Mouse (Mus musculus): ENCODE data around the gene S100a1.

Gene S100a1

DNA sequence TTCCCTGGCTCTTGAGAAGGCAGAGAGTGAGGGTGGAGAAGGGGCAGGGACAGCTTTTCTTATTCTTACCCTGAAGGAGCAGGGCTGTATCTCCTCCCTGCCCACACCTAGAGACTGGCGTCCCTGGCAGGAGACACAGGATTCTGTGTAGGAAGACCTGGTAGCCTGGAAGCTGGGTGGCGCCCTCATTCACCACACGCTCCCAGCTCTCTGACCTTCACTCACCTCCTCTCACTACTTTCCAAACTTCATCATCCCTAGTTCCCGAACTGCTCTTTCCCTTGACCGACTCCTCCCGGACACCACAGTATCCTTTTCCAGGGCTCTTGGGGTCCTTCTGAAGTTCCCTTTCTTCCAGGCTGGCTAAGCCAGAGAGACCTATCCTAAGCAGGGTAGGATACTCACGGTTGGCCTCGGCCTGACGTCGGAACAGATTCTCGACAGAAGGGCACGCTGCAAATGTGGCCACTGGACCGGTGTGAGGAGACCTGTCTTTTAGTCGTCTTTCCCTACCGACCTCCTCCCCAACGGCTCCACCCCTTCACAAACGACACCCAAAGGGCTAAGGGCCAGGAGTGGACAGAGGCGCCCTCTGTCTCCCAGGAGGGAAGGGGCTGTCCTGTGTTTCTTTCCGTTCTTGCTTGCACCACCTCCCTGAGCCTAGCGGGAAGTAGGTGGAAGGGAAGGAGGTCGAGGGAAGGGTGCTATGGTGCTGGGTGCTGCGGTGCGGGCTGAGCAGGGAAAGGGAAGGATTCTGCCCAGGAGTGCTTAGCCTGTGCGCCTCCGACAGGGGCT is at the start of gene S100a1, which contains the start of gene S100a13:
Gene S100a1 (minus strand): TSS at position 597 of the 795 bp plus-strand sequence.
Gene S100a13 (plus strand): TSS at position 640 of the 795 bp plus-strand sequence.
- no peak for DNase-seq (ENCODE audit: low read depth, low spot score)

DNA sequence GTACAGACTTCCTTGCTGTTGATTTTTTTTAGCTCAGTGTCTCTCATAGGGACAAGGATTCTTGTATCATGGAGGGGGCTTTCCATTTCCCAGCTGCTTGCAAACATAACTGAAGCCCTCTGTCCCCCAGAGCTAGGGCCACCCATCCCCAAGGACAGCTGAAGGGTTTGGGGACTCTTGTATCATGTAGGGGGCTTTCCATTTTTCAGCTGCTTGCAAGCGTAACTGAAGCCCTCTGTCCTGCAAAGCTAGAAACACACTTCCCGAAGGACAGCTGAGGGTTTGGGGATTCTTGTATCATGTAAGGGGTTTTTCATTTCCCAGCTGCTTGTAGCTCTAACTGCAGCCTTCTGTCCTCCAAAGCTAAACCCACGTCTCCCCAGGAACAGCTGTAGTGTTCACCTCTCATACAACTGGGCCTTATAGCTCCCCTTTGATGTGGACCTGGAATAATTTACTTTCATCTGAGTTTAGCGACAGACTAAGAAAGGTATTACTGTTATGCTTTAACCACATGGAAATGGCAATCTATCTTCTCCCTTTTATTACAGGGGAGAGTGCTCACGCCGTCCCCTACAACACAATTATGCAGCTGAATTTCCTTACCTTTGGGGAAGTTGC is 45.9 kb upstream of the S100a1 start, which contains the start of gene S100a3:
Gene S100a3 (plus strand): TSS at position 571 of the 621 bp plus-strand sequence.
- no peak for DNase-seq (ENCODE audit: low read depth, low spot score)

DNA sequence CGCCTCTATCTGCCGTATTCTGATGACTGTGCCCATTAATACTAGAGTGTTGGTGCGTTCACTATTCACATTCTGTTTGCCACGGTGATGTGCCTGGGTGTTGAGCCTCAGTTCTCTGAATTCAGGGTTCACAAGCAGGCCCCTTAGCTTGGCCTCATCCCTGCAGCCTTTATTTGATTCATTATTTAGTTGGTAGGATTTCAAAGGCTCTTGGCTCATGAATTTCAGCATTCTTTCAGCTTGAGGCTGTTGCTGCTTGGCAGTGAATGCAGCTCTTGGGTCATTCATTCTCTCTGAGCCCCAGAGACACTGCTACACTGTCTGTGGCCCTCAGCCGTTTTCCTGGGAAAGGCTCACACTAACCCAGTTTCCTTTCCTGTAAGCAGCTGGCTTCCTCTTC is 41.8 kb upstream of the S100a1 start:
- DNase-seq (ENCODE audit: low read depth, low spot score) = no peak

- DNase-seq (ENCODE audit: low read depth, low spot score) = no peak
Observed at GRCm38 (mm10) chr3:90552231-90552630, 38.0 kb upstream of the S100a1 start.

- DNase-seq (ENCODE audit: low read depth, low spot score) = no peak
Observed at GRCm38 (mm10) chr3:90550421-90550790, 36.2 kb upstream of the S100a1 start.

DNA sequence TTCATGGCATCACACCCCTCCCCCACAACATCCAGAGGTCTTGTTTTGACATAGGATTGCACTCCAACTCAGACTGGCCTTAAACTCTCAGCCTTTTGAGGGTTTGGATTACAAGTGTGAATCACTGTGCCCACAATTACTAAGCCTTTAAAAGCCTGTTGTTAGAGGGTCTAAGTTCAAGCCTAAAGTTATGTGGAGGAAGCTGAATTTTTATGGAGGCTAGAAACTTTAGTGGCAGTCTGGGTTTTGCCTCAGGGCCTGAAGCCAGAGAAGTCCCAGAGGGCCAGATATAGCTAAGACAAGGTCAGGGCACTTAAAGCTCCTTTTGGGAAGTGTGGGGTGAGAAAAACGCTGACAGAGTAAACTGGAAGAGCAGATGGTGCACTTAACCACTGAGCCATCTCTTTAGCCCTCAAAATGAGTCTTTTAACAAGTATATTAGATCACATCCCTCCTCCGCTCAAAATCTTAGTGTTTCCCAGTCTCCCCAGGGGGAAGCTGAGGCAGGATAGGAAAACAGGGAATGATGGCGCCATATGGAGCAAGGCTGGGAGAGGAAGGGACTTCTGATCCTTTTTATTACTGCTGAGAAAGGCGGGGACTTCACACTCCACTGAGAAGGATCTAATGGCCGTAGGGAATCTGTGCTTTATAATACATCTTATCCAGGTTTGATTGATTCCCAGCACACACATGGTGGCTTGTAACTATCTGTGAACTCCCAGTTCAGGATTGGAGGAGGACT is 35.7 kb upstream of the S100a1 start:
- no peak for DNase-seq (ENCODE audit: low read depth, low spot score)

DNA sequence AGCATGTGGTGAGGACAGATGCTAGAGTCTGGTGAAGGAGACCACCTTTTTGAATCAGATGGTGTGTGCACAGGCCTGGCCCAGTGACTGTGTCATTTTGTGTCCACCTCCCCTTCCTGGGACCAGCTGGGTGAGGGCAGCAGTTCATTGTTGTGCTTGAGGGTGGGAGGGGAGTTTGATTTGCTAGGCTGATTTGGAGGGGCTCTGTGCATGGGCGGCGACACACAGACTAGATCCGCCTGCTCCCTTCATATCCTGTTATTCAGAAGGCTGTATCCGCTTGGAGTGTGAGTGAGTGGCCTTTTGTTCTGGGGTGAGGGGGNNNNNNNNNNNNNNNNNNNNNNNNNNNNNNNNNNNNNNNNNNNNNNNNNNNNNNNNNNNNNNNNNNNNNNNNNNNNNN is 26.7 kb upstream of the S100a1 start:
- no peak for DNase-seq (ENCODE audit: low read depth, low spot score)

DNA sequence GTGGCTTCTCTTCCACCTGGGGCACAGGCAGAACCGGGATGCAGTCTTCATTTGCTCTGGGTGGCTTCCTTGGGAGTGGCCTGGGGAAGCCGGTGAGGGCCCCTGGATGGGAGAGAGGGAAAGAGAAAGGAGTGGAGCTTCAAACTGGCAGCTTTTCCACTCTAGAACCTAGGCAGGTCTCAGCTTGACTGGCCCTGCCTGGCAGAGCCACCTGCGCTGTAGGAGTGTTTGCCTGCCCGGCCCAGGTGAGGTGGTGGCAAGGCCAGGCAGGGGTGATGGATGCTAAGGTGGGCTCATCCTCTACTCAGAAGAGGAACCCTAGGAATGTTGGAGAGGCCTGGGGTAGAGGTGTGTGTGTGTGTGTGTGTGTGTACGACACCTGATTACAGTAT is 23.7 kb upstream of the S100a1 start:
- DNase-seq (ENCODE audit: low read depth, low spot score) = no peak

DNA sequence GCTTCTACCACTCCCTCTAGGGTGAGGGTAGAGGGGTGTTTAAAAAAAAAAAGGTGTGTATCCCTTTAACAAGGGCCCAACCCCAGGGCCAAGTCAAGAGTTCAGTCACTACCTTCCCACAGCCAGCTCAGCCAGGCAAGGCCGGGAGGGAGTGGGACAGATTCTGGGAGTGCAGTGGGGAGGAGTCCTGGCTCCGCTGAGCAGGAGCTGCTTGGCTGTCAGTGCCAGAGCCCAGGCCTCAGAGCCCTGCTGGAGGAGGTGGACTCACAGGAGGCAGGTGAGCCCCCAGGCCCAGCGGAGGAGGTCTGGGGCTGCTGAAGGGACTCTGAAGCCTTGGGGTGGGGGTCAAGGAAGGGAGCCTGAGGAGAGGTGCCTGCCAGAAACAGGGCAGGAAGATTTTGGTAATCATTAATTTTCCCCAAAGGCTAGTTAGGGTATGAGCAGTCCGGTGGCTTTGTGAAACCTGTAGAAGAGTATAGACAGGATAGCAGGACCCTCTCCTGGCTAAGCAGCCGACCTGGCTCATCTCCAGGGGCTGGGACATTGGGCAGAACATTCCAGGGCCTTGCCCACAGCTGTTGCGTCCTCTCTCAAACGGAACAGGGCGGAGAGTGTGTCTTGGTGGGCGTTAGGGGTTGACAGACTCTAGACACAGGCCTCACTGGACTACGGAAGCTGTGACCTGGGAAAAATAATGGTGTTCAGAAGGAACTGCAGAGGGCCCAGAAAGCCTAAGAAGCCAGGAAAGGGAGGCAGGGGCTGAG is 23.1 kb upstream of the S100a1 start, which contains the start of gene S100a16:
Gene S100a16 (plus strand): TSS at position 114 of the 764 bp plus-strand sequence.
- no peak for DNase-seq (ENCODE audit: low read depth, low spot score)

DNA sequence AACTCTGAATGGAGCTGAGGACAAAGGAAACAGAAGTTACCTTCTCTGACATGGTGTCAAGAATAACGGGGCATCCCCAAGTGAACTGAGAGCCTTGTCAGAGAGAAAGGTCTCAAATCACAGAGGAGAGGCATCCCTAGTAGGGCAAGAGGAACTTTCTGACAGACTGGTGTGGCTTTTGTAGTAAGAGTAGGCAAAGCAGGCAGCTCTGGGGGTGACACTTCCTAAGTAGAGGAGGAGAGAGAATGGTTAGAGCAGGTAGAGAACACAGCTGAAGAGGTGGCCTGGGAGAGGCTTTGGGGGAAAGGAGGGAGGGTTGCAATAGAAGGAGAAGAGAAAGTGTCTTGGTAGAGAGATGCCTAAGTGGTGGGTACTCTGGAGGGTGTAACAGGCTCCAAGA is 21.3 kb upstream of the S100a1 start:
- DNase-seq (ENCODE audit: low read depth, low spot score) = no peak

DNA sequence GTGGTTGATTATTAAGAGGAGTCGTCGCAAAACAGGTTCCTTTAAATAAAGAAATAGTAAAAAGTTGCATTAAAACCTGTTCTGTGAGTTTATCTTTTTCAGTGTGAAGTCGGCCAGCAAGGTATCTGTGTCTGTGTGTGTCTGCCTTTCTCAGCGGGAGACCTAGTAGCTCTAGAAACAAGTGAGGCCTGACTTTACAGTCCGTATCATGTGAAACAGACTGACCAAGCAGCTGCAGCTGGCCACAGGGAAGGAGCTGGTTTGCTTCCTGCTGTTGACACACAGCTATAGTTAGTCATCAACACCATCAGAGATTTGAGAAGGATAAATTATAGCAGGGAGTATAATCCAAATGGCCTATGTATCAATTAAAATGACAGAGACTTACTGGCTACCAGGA is 17.5 kb upstream of the S100a1 start:
- no peak for DNase-seq (ENCODE audit: low read depth, low spot score)

DNA sequence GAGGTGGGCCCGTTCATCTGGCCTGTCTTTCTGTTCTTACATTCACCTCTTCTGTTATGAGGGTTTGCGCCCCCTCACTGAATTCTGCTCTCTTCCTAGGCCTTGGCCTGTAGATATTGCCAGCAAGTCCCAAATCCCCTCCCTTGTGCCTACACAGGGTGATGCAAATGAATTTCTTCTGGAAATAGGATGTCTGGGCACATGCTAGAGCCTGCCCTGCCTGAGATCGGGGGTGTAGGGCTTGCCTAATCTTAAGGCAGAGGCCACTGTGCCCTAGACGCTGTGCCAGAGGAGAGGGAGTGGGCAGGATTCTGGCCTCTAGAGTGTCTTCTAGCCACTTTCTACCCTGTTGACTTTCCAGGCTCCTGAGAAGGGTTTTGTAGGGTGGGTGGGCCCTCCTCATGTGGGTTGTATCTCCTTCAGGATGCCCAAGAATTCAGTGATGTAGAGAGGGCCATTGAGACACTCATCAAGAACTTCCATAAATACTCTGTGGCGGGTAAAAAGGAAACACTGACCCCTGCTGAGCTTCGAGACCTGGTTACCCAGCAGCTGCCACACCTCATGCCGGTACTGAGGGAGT is 13.2 kb upstream of the S100a1 start:
- DNase-seq (ENCODE audit: low read depth, low spot score) = no peak

GRCm38 (mm10) chr3:90526580-90526979 is 12.4 kb upstream of the S100a1 start, which contains the start of gene S100a14:
Gene S100a14 (plus strand): TSS chr3:90526856.
- DNase-seq (ENCODE audit: low read depth, low spot score) = no peak

DNA sequence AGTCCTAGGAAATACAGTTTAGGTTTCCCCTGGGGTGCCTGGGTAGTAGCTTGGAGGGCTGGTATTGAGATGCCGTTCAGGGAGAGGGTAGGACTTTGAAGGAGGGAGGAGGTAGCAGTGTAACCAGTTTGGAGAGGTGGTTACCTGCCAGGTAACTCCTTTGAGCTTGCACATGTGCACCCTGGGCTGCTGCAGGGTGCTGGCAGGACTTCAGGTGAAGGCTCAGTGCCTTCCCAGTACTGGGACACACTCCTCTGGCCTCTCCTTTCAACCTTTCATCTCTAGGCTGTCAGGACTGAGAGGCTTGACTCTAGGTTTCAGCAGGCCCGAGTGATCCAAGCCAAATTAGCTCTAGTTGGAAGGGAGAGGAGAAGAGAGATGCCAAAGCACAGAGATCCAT is 11.9 kb upstream of the S100a1 start:
- no peak for DNase-seq (ENCODE audit: low read depth, low spot score)

GRCm38 (mm10) chr3:90525421-90525820 is 11.2 kb upstream of the S100a1 start:
- no peak for DNase-seq (ENCODE audit: low read depth, low spot score)

DNA sequence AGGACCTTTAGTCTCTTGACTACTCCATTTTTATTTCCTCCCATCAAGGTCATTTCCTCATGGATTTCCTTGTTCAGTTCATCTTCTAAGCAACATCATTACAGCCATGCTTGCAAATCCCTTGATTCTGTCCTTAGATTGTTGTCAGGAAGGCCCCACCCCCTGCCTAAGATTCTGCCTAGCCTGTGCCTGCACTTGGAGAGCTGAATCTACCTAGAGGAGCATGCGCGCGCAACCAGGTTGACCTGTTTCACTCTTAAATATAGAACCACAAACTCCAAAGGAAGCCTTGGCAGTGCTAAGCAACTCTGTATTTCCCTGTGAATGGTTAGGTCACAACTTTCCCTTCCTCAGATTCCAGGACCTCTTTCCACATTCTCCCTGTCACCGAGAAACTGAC is 3.5 kb upstream of the S100a1 start:
- DNase-seq (ENCODE audit: low read depth, low spot score) = no peak

- DNase-seq (ENCODE audit: low read depth, low spot score) = no peak
Observed at GRCm38 (mm10) chr3:90515789-90516188, 1.6 kb upstream of the S100a1 start.

DNA sequence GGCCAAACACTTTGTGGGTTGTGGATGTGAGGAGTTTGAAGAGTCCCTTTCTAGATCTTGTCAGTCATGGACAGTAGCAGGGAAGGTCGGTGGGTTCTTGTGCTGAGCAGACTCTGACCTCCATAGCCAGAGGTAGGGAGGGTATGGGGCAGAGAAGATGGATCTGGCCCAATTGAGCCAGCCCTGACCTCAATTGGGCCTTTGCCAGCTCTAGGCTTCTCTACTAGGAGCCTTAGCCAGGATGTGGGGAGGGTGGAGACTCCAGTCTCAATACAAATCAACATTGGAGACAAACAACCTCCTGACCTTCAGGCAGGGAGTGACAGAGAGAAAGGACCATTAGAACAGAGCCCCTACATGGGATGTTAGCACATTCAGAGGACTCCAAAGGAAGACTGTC is 1.1 kb upstream of the S100a1 start:
- DNase-seq (ENCODE audit: low read depth, low spot score) = no peak

GRCm38 (mm10) chr3:90514691-90515090 is 499 bp upstream of the S100a1 start:
- no peak for DNase-seq (ENCODE audit: low read depth, low spot score)

GRCm38 (mm10) chr3:90512948-90513642 is 1.1 kb downstream of the S100a1 start:
- no peak for DNase-seq (ENCODE audit: low read depth, low spot score)

GRCm38 (mm10) chr3:90512276-90512675 is 1.9 kb downstream of the S100a1 start:
- no peak for DNase-seq (ENCODE audit: low read depth, low spot score)

Data from WW6 (cell line).